Mouse (Mus musculus): ENCODE results near the gene Pdzk1ip1. TPM values are rescaled to one million over a fixed set of nuclear protein-coding genes. Genes with fewer than 3 reads are reported as not detected.

The Pdzk1ip1 gene
- 6.8 and 9.0 TPM in 2 replicates for polyA plus RNA-seq (2016; fragmentation: Nextera tagmentation; extraction: Ambion mirVana)

DNA sequence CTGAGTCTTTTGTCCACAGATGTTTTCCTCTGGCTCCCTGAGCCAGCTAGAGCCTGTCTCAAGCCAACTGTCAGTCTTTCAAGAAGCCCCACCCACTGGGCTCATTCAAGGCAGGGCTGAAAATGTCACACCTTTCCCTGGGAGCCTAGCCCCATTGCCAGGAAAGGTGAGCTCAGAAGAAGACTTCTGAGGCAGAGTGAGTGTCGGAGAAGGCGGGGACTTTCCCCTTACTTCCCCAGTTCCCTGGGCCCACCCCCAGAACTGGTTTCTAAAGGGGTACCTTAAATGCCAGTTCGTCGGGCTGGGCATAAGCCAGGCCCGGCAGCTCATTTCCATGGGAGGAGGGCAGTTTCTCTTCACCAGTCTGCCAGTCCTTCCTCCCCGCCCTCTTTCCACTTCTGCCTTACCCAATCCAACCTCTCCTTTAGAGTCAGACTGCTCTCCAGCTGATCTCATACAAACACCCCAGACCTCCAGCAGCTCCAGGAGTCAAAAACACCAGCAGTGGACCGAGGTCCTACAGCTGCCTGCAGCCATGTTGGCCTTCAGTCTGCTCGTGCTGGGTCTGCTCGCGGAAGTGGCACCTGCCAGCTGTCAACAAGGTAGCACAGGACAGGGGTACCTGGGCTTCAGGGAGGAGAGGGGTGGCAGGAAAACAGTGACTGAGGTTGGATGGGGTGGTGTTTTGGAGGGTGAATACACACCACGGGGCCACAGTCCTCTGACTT lies at the start of gene Pdzk1ip1:
Gene Pdzk1ip1 (plus strand): TSS at position 98 of the 728 bp plus-strand sequence.
- Histone ChIP-seq H3K36me3 (no peaks in the 10 kb centered on the region), H3K4me3 (peak within 1 kb of the TSS; percentile 17), H3K4me1 (0 out of 2 replicates have a peak, but pooled peaks cover 9% of the 10 kb centered on the region), H3K27ac (peak within 1 kb of the TSS; percentile 54), H3K27me3 (ENCODE audit: low read depth, poor library complexity, severe bottlenecking) (peaks cover 72% of the 10 kb centered on the region), H3K9me3 (replicated peaks) (no peaks in the 10 kb centered on the region)
- no peak for DNase-seq (ENCODE audit: low spot score)
- WGBS: 15% methylated on average over 11 of the region's 11 CpGs

DNA sequence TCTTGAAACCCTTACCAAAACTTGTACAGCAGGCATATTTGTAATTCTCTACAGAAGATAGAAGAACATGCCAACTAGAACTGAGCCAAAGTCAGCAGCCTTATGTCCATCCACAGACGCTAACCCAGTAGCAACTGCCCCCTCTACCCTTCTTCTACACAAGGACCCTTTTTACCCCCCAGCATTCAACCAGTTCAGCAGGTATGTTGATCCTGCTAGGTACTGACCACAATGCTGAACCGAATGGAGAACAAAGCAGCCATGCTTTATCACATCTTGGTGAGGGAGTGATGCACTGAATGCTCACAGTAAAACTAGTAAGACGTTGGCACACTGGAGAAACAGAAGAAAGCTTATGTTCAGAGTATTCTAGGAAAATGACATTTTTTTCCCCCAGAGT lies 42.9 kb upstream of the Pdzk1ip1 start:
- WGBS: 81% methylated on average over 3 of the region's 3 CpGs
- 0 out of 2 replicates have a peak, but pooled peaks cover 2% of the 10 kb centered on the region for H3K4me1 ChIP-seq
- H3K27me3 ChIP-seq (ENCODE audit: low read depth, poor library complexity, severe bottlenecking): peaks cover 28% of the 10 kb centered on the region
- peak; percentile 19 for DNase-seq (ENCODE audit: low spot score)
- peaks cover 38% of the 10 kb centered on the region for H3K36me3 ChIP-seq
- no peak overlapping the region for H3K4me3 ChIP-seq
- H3K9me3 ChIP-seq (replicated peaks): no peaks in the 10 kb centered on the region
- H3K27ac ChIP-seq: no peak overlapping the region

DNA sequence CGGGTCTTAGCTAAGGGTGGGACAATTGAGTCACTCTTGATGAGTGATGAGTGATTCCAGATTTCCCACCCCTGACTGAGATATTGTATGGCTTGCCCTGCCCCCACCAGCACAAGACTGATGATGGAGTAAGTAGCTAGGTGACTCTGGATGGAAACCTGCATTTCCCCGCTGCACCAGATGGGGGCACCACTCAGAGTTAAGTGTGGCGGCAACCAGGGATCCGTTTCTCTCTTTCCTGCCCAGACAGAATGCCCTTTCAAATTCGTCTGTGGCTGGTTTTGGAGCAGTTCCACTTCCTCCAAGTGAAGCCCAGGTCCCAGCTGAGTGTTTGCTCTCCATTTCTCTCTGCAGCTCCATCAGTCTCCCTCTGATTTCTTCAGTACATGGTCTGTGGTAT lies 40.8 kb upstream of the Pdzk1ip1 start:
- WGBS: 9% methylated on average over 5 of the region's 5 CpGs
- Histone ChIP-seq H3K27me3 (ENCODE audit: low read depth, poor library complexity, severe bottlenecking) (peaks cover 49% of the 10 kb centered on the region), H3K36me3 (peaks cover 17% of the 10 kb centered on the region), H3K4me1 (peaks cover 10% of the 10 kb centered on the region), H3K27ac (no peak overlapping the region), H3K9me3 (replicated peaks) (no peaks in the 10 kb centered on the region), H3K4me3 (no peak overlapping the region)
- peak; percentile 60 for DNase-seq (ENCODE audit: low spot score)

DNA sequence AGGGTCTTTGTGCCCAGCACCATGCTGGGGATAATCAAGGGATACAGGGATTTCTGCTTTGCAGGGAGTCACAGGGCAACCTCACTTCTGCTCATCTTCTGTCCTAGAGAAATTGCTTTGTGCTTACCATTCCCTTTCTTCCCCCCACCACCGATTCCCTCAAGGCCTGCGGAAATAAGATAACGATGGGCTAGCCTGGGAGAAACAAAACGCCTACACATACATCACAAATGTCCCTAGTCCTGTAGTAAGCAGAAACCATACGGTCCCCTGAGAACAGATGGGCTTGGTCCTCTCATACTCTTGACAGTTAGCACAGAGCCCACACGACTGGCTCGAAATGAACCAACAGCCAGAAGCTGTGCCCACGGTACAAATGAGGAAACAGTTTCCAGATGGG lies 40.3 kb upstream of the Pdzk1ip1 start:
- H3K4me1 ChIP-seq: peaks cover 14% of the 10 kb centered on the region
- peaks cover 53% of the 10 kb centered on the region for H3K27me3 ChIP-seq (ENCODE audit: low read depth, poor library complexity, severe bottlenecking)
- no peak overlapping the region for H3K4me3 ChIP-seq
- no peak overlapping the region for H3K27ac ChIP-seq
- no peaks in the 10 kb centered on the region for H3K9me3 ChIP-seq (replicated peaks)
- no peak for DNase-seq (ENCODE audit: low spot score)
- 71% methylated on average over 8 of the region's 8 CpGs for WGBS
- peaks cover 12% of the 10 kb centered on the region for H3K36me3 ChIP-seq

DNA sequence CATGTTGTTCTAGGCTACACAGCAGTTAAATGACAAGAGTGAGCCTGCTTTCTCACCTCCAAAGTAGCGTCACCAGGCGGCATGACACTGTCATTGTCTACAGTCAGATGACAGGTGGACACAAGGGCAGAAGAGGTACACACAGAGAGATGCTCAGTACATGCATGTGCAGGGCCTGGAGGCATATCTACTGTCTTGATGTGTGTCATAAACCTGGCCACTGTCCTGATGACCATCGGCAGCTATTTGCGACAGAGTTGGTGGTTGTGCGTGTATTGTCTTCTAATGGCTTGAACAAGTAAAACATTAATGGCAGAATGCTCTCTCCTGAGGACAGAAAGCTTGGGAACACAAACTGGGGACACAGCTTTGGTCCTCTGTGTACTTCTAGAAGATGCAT lies 37.3 kb upstream of the Pdzk1ip1 start:
- no peak overlapping the region for H3K4me3 ChIP-seq
- peaks cover 84% of the 10 kb centered on the region for H3K27me3 ChIP-seq (ENCODE audit: low read depth, poor library complexity, severe bottlenecking)
- no peak overlapping the region for H3K27ac ChIP-seq
- DNase-seq (ENCODE audit: low spot score): no peak
- whole genome bisulfite sequencing: 78% methylated on average over 5 of the region's 5 CpGs
- no peaks in the 10 kb centered on the region for H3K36me3 ChIP-seq
- H3K9me3 ChIP-seq (replicated peaks): no peaks in the 10 kb centered on the region
- peaks cover 16% of the 10 kb centered on the region for H3K4me1 ChIP-seq

DNA sequence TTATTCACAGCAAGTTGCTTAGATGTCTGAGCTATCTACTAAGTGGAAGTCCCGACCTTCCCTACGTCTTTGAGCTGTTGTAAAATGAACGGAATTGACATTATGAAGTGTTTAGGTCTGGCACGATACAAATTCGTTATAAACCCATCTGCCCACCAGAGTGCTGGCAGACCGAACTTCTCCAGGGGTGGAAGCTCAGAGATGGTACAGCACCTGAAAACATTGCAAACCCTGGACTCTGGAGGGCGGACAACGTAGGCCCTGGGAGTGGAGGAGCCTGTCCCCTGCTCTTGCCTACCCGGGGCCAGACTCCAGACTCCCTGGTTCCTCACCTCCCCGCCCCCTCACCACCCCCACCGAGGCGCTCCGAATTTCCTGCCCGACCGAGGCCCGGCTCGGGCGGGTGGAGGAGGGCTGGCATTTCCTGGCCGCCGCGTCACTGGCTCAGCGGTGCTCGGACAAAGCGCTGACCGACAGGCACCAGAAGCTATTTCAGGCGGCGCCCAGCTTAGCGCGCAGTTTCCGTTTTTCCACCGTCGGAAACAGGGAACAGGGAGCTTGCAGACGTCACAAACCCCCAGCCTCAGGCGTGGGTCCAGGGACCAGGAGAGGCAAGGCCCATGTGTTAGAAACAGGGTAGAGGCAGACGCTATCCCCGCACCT lies 36.0 kb upstream of the Pdzk1ip1 start:
- Histone ChIP-seq H3K4me1 (peaks cover 27% of the 10 kb centered on the region), H3K9me3 (replicated peaks) (no peaks in the 10 kb centered on the region), H3K27me3 (ENCODE audit: low read depth, poor library complexity, severe bottlenecking) (peaks cover 96% of the 10 kb centered on the region), H3K27ac (peak overlapping the region; percentile 77), H3K36me3 (no peaks in the 10 kb centered on the region), H3K4me3 (peak overlapping the region; percentile 50)
- under 1% methylated on average over 36 of the region's 36 CpGs for WGBS
- DNase-seq (ENCODE audit: low spot score): peak; percentile 82

DNA sequence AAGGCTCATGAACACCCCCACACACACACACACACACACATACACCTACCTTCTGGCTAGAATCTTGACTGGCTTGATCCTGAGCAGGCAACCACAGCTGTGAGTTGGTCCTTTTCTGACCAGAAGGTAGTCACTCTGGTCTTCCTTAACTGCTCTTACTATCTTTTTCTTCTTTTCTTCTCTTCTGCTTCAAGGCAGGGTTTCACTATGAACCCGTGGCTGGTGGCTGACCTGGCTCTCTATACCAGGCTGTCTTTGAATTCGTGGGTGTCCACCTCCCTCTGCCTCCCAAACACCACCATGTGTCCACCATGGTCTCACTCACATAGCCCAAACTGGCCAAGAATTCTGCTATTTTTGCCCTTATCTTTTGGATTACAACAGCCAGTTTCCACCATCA lies 33.5 kb upstream of the Pdzk1ip1 start:
- Histone ChIP-seq H3K9me3 (replicated peaks) (no peaks in the 10 kb centered on the region), H3K27me3 (ENCODE audit: low read depth, poor library complexity, severe bottlenecking) (peaks cover 100% of the 10 kb centered on the region), H3K27ac (no peak overlapping the region), H3K36me3 (no peaks in the 10 kb centered on the region), H3K4me1 (peaks cover 32% of the 10 kb centered on the region), H3K4me3 (no peak overlapping the region)
- no peak for DNase-seq (ENCODE audit: low spot score)
- 7% methylated on average over 2 of the region's 2 CpGs for WGBS

DNA sequence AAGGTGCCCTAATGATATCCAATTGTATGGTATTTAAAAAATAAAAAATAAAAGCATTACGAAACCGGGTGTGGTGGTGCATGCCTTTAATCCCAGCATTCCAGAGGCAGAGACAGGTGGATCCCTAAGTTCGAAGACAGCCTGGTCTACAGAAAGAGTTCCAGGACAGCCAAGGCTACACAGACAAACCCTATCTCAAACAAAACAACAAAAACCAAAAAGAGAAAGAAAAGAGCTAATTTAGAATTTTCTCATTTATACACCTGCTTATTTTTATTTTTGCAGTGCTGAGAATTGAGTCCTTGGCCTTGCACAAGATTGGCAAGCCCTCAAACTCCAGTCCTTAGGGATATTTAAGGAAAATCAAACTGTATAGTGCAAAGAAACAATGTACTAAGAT lies 32.8 kb upstream of the Pdzk1ip1 start:
- H3K4me1 ChIP-seq: peaks cover 32% of the 10 kb centered on the region
- no peak for DNase-seq (ENCODE audit: low spot score)
- no peak overlapping the region for H3K27ac ChIP-seq
- peaks cover 100% of the 10 kb centered on the region for H3K27me3 ChIP-seq (ENCODE audit: low read depth, poor library complexity, severe bottlenecking)
- no peaks in the 10 kb centered on the region for H3K36me3 ChIP-seq
- H3K4me3 ChIP-seq: no peak overlapping the region
- WGBS: 12% methylated on average over 3 of the region's 3 CpGs
- H3K9me3 ChIP-seq (replicated peaks): no peaks in the 10 kb centered on the region

DNA sequence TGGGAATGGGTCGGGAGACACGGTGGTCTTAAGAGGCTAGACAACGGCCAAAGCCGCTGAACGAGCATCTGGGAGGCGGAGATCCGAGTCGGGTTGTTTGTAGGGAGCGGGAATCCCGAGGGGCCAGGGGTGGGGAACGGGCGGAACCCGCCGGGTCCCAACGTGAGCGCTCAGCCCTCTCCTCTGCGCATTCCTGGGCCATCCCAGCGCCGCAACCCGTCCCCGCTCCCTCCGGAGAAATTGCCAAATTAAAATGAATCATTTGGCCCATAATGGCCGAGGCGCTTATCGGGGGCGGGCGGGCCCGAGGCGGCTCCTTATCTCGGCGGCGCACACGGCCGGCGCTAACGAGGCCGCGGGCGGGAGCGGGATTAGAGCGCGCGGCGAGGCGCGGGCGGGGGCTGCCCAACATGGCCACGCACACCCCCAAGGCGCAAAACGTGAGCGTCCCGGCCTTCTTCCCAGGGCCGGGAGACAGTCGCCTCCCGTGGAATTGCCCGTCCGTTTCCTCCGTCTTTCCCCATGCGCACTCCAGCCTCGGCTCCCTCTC lies 32.1 kb upstream of the Pdzk1ip1 start, which contains the start of gene Tal1:
Gene Tal1 (plus strand): TSS at position 56 of the 550 bp plus-strand sequence.
- no peaks in the 10 kb centered on the region for H3K9me3 ChIP-seq (replicated peaks)
- H3K27me3 ChIP-seq (ENCODE audit: low read depth, poor library complexity, severe bottlenecking): peaks cover 100% of the 10 kb centered on the region
- under 1% methylated on average over 60 of the region's 60 CpGs for WGBS
- peaks cover 32% of the 10 kb centered on the region for H3K4me1 ChIP-seq
- H3K36me3 ChIP-seq: no peaks in the 10 kb centered on the region
- peak; percentile 73 for DNase-seq (ENCODE audit: low spot score)
- H3K4me3 ChIP-seq: peak within 1 kb of the TSS; percentile 46
- H3K27ac ChIP-seq: peak within 1 kb of the TSS; percentile 75

DNA sequence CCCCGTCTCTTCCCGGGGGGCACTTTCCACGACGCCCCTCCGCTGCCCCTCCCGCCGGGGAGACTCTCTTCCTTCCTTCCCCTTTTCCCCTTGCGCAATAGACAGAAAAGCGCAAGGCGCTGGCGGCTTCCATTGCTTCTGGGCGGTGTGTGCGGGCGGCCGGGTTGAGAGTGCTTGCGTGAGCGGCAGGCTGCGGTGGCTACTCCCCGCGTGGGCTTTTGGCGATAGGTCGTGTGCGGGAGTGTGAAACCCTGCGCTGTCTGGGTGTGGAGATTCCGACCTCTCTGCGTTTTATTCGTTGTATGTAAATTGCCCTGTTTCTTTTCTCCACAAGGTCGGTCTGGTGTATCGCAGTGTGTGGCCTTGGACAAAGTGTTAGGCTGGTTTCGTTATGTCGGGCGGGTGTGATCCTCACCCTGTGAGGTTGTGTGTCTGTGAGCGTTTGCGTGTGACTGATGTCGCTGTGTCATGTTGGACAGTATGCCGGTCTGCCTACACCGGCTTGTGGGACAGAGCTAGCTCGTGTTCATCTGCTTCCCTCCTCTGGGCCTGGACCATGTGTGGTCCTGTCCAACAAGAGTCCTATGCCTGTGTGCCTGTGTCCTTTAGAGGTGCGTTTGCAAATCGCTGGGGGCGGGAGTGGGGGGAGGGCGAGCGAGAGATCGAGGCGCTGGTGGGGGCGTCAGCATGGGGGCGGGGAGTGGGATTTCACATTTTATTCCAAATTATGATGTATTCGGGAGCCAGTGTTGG lies 31.4 kb upstream of the Pdzk1ip1 start:
- Histone ChIP-seq H3K4me3 (peak overlapping the region; percentile 46), H3K27ac (peak overlapping the region; percentile 75), H3K36me3 (no peaks in the 10 kb centered on the region), H3K27me3 (ENCODE audit: low read depth, poor library complexity, severe bottlenecking) (peaks cover 100% of the 10 kb centered on the region), H3K9me3 (replicated peaks) (no peaks in the 10 kb centered on the region), H3K4me1 (peaks cover 31% of the 10 kb centered on the region)
- under 1% methylated on average over 48 of the region's 48 CpGs for WGBS
- DNase-seq (ENCODE audit: low spot score): peak; percentile 77

DNA sequence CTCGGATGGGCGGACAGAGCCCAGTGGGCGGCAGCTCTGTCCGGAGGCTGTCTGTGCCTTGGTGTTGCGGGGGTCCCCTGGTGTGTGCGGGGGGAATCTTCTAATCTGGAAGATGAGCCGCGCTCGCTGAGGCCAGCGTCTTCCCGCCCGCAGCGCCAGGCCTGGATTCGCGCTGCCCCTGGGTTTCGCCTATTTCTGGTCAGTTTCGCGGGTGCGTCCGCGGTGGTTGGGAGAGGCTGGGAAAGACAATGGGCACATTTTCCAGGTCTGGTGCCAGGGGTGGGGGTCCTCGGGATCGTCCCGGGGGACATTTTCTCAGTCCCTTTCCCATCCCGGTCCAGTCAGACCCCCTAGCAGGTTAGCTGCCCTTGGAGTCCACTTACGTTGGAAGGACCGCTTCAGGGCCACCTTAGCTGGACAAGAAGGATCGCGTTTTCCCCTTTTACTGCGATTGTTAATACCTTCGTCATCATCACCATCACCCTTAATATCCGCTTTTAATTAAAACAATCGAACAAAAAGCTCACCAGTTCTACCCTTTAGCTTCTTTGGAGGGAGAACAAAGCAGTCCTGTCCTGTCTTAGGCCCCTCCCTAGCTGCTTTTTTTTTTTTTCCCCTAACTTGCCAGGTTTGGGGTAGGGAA lies 30.7 kb upstream of the Pdzk1ip1 start:
- no peaks in the 10 kb centered on the region for H3K36me3 ChIP-seq
- H3K27ac ChIP-seq: peak overlapping the region; percentile 75
- H3K27me3 ChIP-seq (ENCODE audit: low read depth, poor library complexity, severe bottlenecking): peaks cover 100% of the 10 kb centered on the region
- H3K4me1 ChIP-seq: peaks cover 28% of the 10 kb centered on the region
- peak; percentile 72 for DNase-seq (ENCODE audit: low spot score)
- no peaks in the 10 kb centered on the region for H3K9me3 ChIP-seq (replicated peaks)
- peak overlapping the region; percentile 46 for H3K4me3 ChIP-seq
- under 1% methylated on average over 33 of the region's 33 CpGs for WGBS

DNA sequence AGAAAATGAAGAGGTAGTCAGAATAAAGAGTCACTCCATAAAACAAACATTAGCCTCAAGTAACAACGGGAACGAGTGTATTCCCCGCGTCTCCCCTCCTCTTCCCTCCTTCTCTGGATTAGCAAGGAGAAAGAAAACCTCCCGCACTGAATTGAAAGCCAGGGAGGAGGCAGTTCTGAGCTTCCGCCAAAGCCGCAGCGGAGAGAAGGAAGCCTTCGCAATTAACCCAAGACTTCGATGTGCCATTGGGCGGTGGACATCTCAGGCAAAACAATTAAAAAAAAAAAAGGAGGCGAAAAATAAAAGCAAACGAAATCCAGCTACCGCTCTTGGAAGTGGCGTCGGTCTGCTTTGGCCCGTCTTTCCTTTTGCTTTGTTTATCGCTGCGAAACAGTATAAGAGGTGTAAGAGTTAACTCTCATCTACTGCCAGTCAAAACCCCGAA lies 30.2 kb upstream of the Pdzk1ip1 start:
- peak; percentile 54 for DNase-seq (ENCODE audit: low spot score)
- 1% methylated on average over 20 of the region's 20 CpGs for WGBS
- Histone ChIP-seq H3K36me3 (no peaks in the 10 kb centered on the region), H3K4me1 (peaks cover 29% of the 10 kb centered on the region), H3K27me3 (ENCODE audit: low read depth, poor library complexity, severe bottlenecking) (peaks cover 100% of the 10 kb centered on the region), H3K9me3 (replicated peaks) (no peaks in the 10 kb centered on the region), H3K4me3 (peak overlapping the region; percentile 46; the same call in 1 of the 2 replicates), H3K27ac (no peak overlapping the region)

Measured in limb, embryonic 10.5 days (tissue).